Mouse (Mus musculus): ENCODE measurements around the gene Ucn.
A peak's percentile ranks its signal among the peaks of the same experiment; 100 is the strongest.

DNA sequence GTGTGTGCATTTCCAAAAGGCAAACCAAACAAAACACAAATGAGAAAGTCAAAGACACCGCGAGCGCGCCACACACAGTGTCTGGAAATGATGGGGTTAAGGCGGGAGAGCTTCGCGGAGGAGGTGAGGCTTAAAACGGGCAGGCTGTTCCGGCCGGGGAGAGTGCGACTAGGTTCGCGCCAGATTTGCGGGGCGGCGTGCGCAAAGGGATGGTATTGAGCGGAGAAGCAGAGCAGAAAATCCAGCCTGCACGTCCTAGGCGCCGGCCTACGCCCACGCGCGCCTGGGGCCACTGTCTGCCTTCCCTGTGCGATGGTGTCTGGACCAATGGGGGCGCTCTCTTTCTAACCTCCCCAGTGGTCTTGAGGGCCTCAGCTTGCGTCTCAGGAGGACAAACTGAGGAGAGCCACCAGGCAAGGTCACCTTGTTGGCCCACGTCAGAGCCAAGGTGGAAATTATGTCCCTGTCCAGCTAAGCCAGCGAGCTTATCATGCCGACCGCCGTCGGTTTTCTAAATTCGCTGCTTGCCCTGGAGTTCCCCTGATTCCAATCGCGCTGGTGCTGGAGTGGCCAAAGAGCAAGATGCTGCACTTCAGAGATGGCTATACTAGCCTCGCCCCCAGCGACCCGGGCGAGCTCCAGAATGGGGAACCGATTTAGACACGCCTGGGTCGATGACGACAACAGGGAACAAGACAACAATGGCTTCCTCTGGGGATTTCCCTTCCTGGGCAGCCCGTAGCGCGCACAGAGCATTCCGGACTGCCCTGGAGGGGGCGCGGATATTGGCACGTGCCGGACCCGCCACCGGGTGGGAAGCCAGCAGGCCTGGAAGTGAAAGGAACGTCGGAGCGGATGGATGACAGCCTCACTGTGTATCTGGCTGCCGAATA, 43.6 kb downstream of the Ucn start:
- TF ChIP-seq SIN3A (IDR thresholded peaks at IDR 0.05; ENCODE audit: low read length) (no peak), HCFC1 (IDR thresholded peaks at IDR 0.05; ENCODE audit: low read depth, low read length) (no peak), RCOR1 (IDR thresholded peaks at IDR 0.05; ENCODE audit: low read depth, low read length) (no peak), CTCF (IDR thresholded peaks at IDR 0.05 in 2 of 3, conservative IDR thresholded peaks at IDR 0.05 in 1 of 3; ENCODE audit: control insufficient read depth in 1 of 3, insufficient read depth in 1 of 3, low read depth in 2 of 3, low read length in 3 of 3, poor library complexity in 1 of 3, severe bottlenecking in 1 of 3) (no peak), GATA1 (IDR thresholded peaks at IDR 0.05; ENCODE audit: low read depth, low read length) (no peak), TBP (IDR thresholded peaks at IDR 0.05; ENCODE audit: low read depth, low read length) (no peak), GABPA (IDR thresholded peaks at IDR 0.05; ENCODE audit: low read depth, low read length) (no peak), POLR2A (IDR thresholded peaks at IDR 0.05; ENCODE audit: control insufficient read depth in 1 of 2, insufficient read depth in 1 of 2, low read depth in 1 of 2, low read length in 2 of 2, poor library complexity in 1 of 2) (0 out of 4 replicates have a peak, but pooled peaks of 1 of the 2 experiments have one; percentile 32)

Data from MEL (cell line).